Mouse (Mus musculus) myocyte (in vitro differentiated cells): ENCODE data around the gene Otop3. TPM values are rescaled to one million over a fixed set of nuclear protein-coding genes. Genes with fewer than 3 reads are reported as not detected.

Source experiments
- H3K27me3 ChIP-seq: one replicate; pipeline ENCODE4 v1.6.1; 2011; ENCODE audit not compliant: control insufficient read depth, insufficient read depth, insufficient read length
- H3K36me3 ChIP-seq: one replicate; pipeline ENCODE4 v1.6.1; 2011; ENCODE audit not compliant: control insufficient read depth, insufficient read depth
- H3K4me2 ChIP-seq: one replicate; pipeline ENCODE4 v1.6.1; 2011; ENCODE audit warnings: low read depth, control low read depth
- H3K4me3 ChIP-seq: one replicate; pipeline ENCODE4 v1.5.1; 2011; ENCODE audit warnings: mild to moderate bottlenecking, control low read depth, moderate library complexity
- H3K79me2 ChIP-seq: one replicate; pipeline ENCODE4 v1.6.1; 2011; ENCODE audit not compliant: control insufficient read depth, insufficient read depth
- H3ac ChIP-seq: one replicate; pipeline ENCODE4 v1.6.1; 2011; ENCODE audit not compliant: control insufficient read depth, insufficient read length
- CEBPB ChIP-seq: IDR thresholded peaks from 2 replicates; pipeline ENCODE4 v1.6.1; 2011; ENCODE audit warnings: mild to moderate bottlenecking, moderate library complexity; ENCODE audit not compliant: poor library complexity, insufficient read depth, severe bottlenecking
- E2F4 ChIP-seq: IDR thresholded peaks from one replicate; pipeline ENCODE4 v1.6.1; 2011; ENCODE audit warnings: mild to moderate bottlenecking, control low read depth, moderate library complexity; ENCODE audit not compliant: insufficient read depth
- MAX ChIP-seq: IDR thresholded peaks from one replicate; pipeline ENCODE4 v1.6.1; 2011; ENCODE audit warnings: low read depth, mild to moderate bottlenecking, control low read depth
- MYOD1 ChIP-seq, 3 experiments: IDR thresholded peaks; one replicate each; pipeline ENCODE4 v1.6.1; 2011; ENCODE audit warnings: control low read depth in 2 of 3, low read depth in 2 of 3, mild to moderate bottlenecking in 2 of 3, moderate library complexity in 1 of 3; ENCODE audit not compliant: insufficient read length in 2 of 3, control insufficient read depth in 1 of 3
- MYOG ChIP-seq, 3 experiments: IDR thresholded peaks; one replicate each; pipeline ENCODE4 v1.6.1; 2011; ENCODE audit warnings: control low read depth in 2 of 3, low read depth in 2 of 3, mild to moderate bottlenecking in 2 of 3; ENCODE audit not compliant: insufficient read length in 2 of 3, control insufficient read depth in 1 of 3, insufficient read depth in 1 of 3
- POLR2A ChIP-seq: IDR thresholded peaks from one replicate; pipeline ENCODE4 v1.6.1; 2011; ENCODE audit warnings: low read depth, mild to moderate bottlenecking, control low read depth, moderate library complexity; ENCODE audit not compliant: insufficient read length
- POLR2AphosphoS2 ChIP-seq: IDR thresholded peaks from one replicate; pipeline ENCODE4 v1.6.1; 2011; ENCODE audit warnings: low read depth, control low read depth; ENCODE audit not compliant: insufficient read length
- REST ChIP-seq: IDR thresholded peaks from one replicate; pipeline ENCODE4 v1.6.1; 2011; ENCODE audit warnings: mild to moderate bottlenecking, control low read depth, moderate library complexity; ENCODE audit not compliant: insufficient read depth, insufficient read length
- SRF ChIP-seq: IDR thresholded peaks from one replicate; pipeline ENCODE4 v1.6.1; 2011; ENCODE audit warnings: low read depth; ENCODE audit not compliant: control insufficient read depth, insufficient read length
- TCF12 ChIP-seq: IDR thresholded peaks from one replicate; pipeline ENCODE4 v1.6.1; 2011; ENCODE audit warnings: mild to moderate bottlenecking, control low read depth; ENCODE audit not compliant: poor library complexity, insufficient read depth, severe bottlenecking
- TCF3 ChIP-seq: IDR thresholded peaks from one replicate; pipeline ENCODE4 v1.6.1; 2011; ENCODE audit warnings: low read depth, control low read depth; ENCODE audit not compliant: insufficient read length
- USF1 ChIP-seq: IDR thresholded peaks from one replicate; pipeline ENCODE4 v1.6.1; 2011; ENCODE audit warnings: low read depth, mild to moderate bottlenecking, control low read depth, moderate library complexity
- polyA plus RNA-seq: library from polyadenylated mRNA; unstranded; fragments of >200 nt; fragmentation: generic; extraction: Trizol; gene quantifications from one replicate; pipeline ENCODE4 v1.2.1, GENCODE M21; 2012; ENCODE audit warnings: missing spikeins

The Otop3 gene
- polyA plus RNA-seq, 1 experiment = not detected

DNA sequence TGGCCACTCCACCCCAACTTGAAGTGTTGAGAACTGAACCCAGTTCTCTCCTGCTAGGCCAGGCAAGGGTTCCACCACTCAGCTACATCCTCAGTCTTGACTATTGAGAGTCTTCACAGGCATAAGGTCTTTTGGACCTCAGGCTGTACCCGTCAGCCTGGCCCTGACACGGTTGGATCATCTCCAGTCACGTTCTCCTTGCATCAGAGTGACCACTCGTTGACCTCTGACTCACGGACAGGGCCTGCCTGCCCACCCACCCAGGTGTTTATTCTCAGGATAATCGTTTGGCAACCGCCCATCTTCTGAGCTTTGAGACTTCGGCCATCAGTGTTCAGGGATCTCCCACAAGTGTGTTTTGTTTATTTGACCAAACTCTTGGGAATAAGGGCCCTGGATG is 31.4 kb upstream of the Otop3 start:
- no peaks in the 10 kb centered on the region for H3K79me2 ChIP-seq

DNA sequence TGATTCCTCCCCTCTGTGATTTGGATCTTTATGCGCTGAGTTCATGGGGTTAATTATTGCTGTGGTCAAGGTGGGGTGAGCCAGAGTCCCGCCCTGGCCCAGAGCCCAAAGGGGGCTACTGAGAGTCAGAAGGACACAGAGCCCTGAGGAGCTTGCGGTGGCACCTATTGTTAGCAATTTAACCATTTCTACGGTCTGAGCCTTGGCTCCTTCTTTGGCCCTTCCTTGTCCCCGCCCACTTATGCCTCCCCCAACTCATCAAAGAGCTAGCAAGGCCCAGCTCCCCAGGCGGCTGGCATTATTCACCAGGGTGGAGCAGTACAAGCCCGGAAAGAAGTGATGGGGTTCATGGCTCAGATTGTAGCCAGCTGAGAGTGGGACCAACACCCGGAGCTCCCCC is 27.7 kb upstream of the Otop3 start, which contains the start of gene Otop2:
Gene Otop2 (plus strand): TSS at position 301 of the 400 bp plus-strand sequence.
- no peaks in the 10 kb centered on the region for H3K79me2 ChIP-seq
- H3K4me3 ChIP-seq = no peak within 1 kb of the TSS
- H3K4me2 ChIP-seq = no peak within 1 kb of the TSS
- no peaks in the 10 kb centered on the region for H3K36me3 ChIP-seq
- H3ac ChIP-seq = no peak within 1 kb of the TSS
- no peak for TF ChIP-seq MYOD1 (IDR thresholded peaks at IDR 0.05; ENCODE audit: control insufficient read depth in 1 of 3, insufficient read length in 2 of 3, low read depth in 2 of 3)
- no peak for TF ChIP-seq POLR2AphosphoS2
- no peak for TF ChIP-seq E2F4
- no peak for TF ChIP-seq MYOG (IDR thresholded peaks at IDR 0.05; ENCODE audit: control insufficient read depth in 1 of 3, insufficient read depth in 1 of 3, insufficient read length in 2 of 3, low read depth in 2 of 3)
- TF ChIP-seq POLR2A = no peak
- no peak for TF ChIP-seq USF1
- TF ChIP-seq SRF = no peak
- no peak for TF ChIP-seq TCF12
- no peak for TF ChIP-seq CEBPB
- TF ChIP-seq REST = no peak
- no peak for TF ChIP-seq TCF3
- no peak for TF ChIP-seq MAX
- no peaks in the 10 kb centered on the region for H3K27me3 ChIP-seq

More for the DNA sequence above, 31.4 kb upstream of the Otop3 start:
- no peak overlapping the region for H3ac ChIP-seq
- H3K36me3 ChIP-seq = no peaks in the 10 kb centered on the region
- TF ChIP-seq MYOG (IDR thresholded peaks at IDR 0.05; ENCODE audit: control insufficient read depth in 1 of 3, insufficient read depth in 1 of 3, insufficient read length in 2 of 3, low read depth in 2 of 3) (no peak), E2F4 (no peak), CEBPB (peak; percentile 11; the same call in 1 of the 2 replicates)
- no peak overlapping the region for H3K4me3 ChIP-seq
- H3K4me2 ChIP-seq = no peak overlapping the region
- H3K27me3 ChIP-seq = no peaks in the 10 kb centered on the region

DNA sequence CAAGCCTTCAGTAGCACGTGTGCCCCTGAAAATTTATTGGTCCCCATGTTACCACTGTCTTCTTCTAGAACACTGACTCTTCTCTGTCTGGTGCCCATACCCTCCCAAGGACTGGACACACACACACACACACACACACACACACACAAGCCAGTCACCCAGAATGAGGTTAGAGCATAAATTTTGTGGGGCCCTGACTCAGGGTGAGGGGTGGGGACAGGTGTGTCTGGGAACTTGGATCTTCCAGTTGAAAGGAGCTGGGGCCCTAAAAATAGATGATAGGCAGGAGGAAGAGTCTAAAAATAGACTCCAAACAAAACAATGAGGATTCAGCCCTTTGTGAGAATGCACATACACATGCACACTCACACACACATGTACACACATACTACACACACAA is 25.8 kb upstream of the Otop3 start:
- H3K79me2 ChIP-seq = no peaks in the 10 kb centered on the region
- no peak overlapping the region for H3K4me2 ChIP-seq
- no peaks in the 10 kb centered on the region for H3K36me3 ChIP-seq
- no peaks in the 10 kb centered on the region for H3K27me3 ChIP-seq
- H3K4me3 ChIP-seq = no peak overlapping the region
- no peak overlapping the region for H3ac ChIP-seq
- TF ChIP-seq MYOD1 (IDR thresholded peaks at IDR 0.05; ENCODE audit: control insufficient read depth in 1 of 3, insufficient read length in 2 of 3, low read depth in 2 of 3) (peak; percentile 14 to 69 (median 68)), USF1 (no peak)

DNA sequence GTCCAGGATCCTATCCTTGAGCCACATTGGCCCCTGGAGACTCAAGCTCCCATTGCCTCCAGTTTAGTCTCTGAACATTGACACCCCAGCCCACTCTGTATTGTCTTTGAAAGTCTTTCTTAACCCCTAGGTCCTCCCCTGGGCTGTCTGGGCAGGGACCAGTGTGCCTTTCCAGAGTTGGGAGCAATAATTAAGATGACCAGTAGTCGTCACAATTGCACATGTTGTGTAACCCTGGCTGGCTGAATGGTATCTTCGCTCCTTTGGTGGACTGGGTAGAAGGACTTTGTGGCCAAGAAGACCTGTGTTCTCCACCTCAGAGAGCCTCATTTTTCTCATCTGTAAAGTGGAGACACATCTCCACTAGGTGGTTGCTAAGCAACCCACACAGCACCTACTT is 20.3 kb upstream of the Otop3 start:
- no peak overlapping the region for H3K4me2 ChIP-seq
- no peak overlapping the region for H3ac ChIP-seq
- no peak overlapping the region for H3K4me3 ChIP-seq
- H3K36me3 ChIP-seq = no peaks in the 10 kb centered on the region
- H3K79me2 ChIP-seq = no peaks in the 10 kb centered on the region
- TF ChIP-seq CEBPB (0 out of 2 replicates have a peak, but pooled peaks have one; percentile 29), TCF3 (no peak), MYOD1 (IDR thresholded peaks at IDR 0.05; ENCODE audit: control insufficient read depth in 1 of 3, insufficient read length in 2 of 3, low read depth in 2 of 3) (no peak)
- peaks cover 41% of the 10 kb centered on the region for H3K27me3 ChIP-seq

DNA sequence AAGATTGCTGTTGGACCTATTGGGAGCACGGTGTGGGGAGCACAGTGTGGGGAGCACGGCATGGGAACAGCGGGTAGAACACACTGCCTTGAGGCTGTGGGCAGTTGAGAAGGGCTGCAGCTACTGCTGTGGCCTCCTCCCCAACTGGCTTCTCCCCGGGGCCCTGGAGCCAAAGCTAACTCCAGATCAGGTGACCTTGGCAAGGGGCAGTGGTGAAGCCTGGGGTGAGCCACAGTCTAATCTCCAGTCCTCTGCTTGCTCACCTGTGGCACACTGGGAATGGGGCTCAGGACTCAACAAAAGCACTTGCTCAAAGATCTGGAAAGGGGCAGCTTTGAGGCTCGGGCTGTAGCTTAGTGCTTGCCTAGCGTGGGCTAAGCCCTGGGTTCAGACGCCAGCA is 17.3 kb upstream of the Otop3 start:
- Histone ChIP-seq H3K4me2 (no peak overlapping the region), H3ac (no peak overlapping the region), H3K36me3 (no peaks in the 10 kb centered on the region), H3K4me3 (no peak overlapping the region), H3K27me3 (peaks cover 48% of the 10 kb centered on the region), H3K79me2 (no peaks in the 10 kb centered on the region)
- TF ChIP-seq MYOG (IDR thresholded peaks at IDR 0.05; ENCODE audit: control insufficient read depth in 1 of 3, insufficient read depth in 1 of 3, insufficient read length in 2 of 3, low read depth in 2 of 3) = no peak
- no peak for TF ChIP-seq MAX
- no peak for TF ChIP-seq CEBPB
- TF ChIP-seq TCF3 = no peak
- TF ChIP-seq POLR2A = no peak
- no peak for TF ChIP-seq USF1
- TF ChIP-seq POLR2AphosphoS2 = no peak
- TF ChIP-seq REST = no peak
- no peak for TF ChIP-seq MYOD1 (IDR thresholded peaks at IDR 0.05; ENCODE audit: control insufficient read depth in 1 of 3, insufficient read length in 2 of 3, low read depth in 2 of 3)
- TF ChIP-seq E2F4 = no peak
- no peak for TF ChIP-seq TCF12
- TF ChIP-seq SRF = no peak

DNA sequence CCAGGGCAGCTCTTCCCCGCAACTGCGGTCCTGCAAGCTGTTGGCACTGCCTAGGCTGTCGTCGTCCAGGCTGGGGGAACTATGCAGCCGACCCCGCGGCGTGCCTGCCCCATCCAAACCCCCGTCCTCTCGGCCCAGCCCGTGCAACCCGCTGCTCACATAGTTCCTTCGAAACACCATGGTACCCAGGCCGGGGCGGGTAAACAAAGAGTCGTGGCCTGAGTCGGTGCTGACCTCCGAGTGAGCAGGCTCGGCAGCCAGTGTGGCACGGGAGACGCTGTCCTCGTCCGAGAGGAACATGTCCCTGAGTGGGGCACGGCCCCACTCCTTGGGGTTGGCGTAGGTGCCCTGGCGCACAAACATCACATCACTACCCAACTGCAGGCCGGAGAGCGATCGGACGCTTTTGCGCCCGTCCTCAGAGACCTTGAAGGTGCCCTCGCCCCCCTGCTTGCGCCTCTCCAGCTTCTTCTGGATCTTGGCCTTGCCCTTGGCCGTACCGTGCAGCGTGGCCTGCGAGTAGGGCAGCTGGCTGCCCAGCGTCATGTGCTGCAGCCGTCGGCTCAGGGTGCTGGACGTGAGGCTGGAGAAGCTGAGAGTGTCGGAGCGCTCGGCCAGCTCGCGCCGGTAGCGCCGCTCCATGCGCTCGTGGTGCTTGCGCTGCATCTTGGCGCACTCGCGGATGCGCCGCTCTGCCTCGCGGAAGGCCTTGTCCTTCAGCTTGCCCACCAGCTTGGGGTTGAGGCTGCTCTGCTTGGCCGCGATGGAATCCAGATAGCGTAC is 16.1 kb upstream of the Otop3 start:
- Histone ChIP-seq H3K4me3 (no peak overlapping the region), H3K79me2 (no peaks in the 10 kb centered on the region), H3K27me3 (peaks cover 59% of the 10 kb centered on the region), H3ac (no peak overlapping the region), H3K4me2 (no peak overlapping the region), H3K36me3 (no peaks in the 10 kb centered on the region)
- TF ChIP-seq CEBPB (no peak), USF1 (no peak)
